Mouse (Mus musculus): ENCODE measurements around the gene Prrc2c. TPM values are rescaled to one million over a fixed set of nuclear protein-coding genes. Genes with fewer than 3 reads are reported as not detected.

The Prrc2c gene
- polyA plus RNA-seq, 1 experiment, result 35.2 TPM

DNA sequence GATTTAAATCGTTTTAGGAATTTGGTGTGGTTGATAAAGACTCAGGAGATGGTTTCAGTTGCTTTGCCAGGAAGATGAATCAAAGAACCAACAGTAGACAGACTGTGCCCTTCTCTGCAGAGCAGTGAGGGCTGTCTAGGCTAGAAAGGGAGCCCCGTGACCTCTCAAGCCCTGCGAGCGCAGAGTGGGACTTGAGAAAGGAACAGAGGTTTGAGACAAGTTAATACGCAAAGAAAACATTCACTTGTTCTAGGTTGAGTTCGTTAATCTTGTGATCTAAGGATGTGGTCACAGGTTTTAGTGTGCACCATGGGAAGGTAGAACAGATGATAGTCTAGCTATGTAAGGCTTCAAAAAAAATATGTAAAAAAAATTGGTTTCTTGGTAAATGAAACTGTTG lies 12.4 kb downstream of the Prrc2c start:
- Histone ChIP-seq H3K79me3 (ENCODE audit: low read depth) (peaks cover 97% of the 10 kb centered on the region), H3K4me3 (ENCODE audit: insufficient read depth, poor library complexity, severe bottlenecking) (no peak overlapping the region), H3K36me3 (ENCODE audit: control insufficient read depth, insufficient read depth) (peaks cover 33% of the 10 kb centered on the region), H3ac (ENCODE audit: control insufficient read depth, insufficient read length, low read depth) (no peak overlapping the region), H3K27me3 (ENCODE audit: control insufficient read depth, insufficient read depth, insufficient read length) (no peaks in the 10 kb centered on the region), H3K79me2 (ENCODE audit: control insufficient read depth, insufficient read depth) (peaks cover 100% of the 10 kb centered on the region)
- TF ChIP-seq USF1 (IDR thresholded peaks at IDR 0.05; ENCODE audit: low read depth), result no peak
- TF ChIP-seq MAX (IDR thresholded peaks at IDR 0.05), result no peak
- TF ChIP-seq CTCF (IDR thresholded peaks at IDR 0.05; ENCODE audit: control insufficient read depth, insufficient read depth, insufficient read length), result no peak
- no peak for TF ChIP-seq MYOG (IDR thresholded peaks at IDR 0.05; ENCODE audit: control insufficient read depth, extremely low read depth, insufficient read length)
- no peak for TF ChIP-seq MYOD1 (IDR thresholded peaks at IDR 0.05; ENCODE audit: control insufficient read depth, insufficient read length, low read depth)
- TF ChIP-seq CEBPB (IDR thresholded peaks at IDR 0.05; ENCODE audit: low read depth), result no peak
- TF ChIP-seq FOSL1 (IDR thresholded peaks at IDR 0.05; ENCODE audit: insufficient read depth, low read length, poor library complexity, severe bottlenecking), result no peak

DNA sequence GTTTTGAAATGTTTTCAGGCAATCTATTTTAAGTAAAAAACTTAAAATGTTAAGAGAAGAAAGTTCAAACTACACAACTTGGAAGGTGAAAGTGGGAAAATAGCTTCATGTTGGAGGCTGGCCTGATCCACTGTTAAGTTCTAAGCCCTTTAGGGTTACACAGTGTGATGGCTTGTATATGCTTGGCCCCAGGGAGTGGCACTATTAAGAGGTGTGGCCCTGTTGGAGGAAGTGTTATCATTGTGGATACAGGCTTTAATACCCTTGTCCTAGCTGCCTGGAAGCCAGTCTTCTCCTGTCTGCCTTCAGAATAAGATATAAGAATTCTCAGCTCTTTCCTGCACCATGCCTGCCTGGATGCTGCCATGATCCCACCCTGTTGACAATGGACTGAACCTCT lies 16.7 kb downstream of the Prrc2c start:
- H3K4me3 ChIP-seq (ENCODE audit: insufficient read depth, poor library complexity, severe bottlenecking), result no peak overlapping the region
- peaks cover 61% of the 10 kb centered on the region for H3K79me3 ChIP-seq (ENCODE audit: low read depth)
- no peaks in the 10 kb centered on the region for H3K27me3 ChIP-seq (ENCODE audit: control insufficient read depth, insufficient read depth, insufficient read length)
- no peak overlapping the region for H3ac ChIP-seq (ENCODE audit: control insufficient read depth, insufficient read length, low read depth)
- peaks cover 61% of the 10 kb centered on the region for H3K36me3 ChIP-seq (ENCODE audit: control insufficient read depth, insufficient read depth)
- peaks cover 81% of the 10 kb centered on the region for H3K79me2 ChIP-seq (ENCODE audit: control insufficient read depth, insufficient read depth)
- TF ChIP-seq CEBPB (IDR thresholded peaks at IDR 0.05; ENCODE audit: low read depth) (no peak), FOSL1 (IDR thresholded peaks at IDR 0.05; ENCODE audit: insufficient read depth, low read length, poor library complexity, severe bottlenecking) (no peak), MYOD1 (IDR thresholded peaks at IDR 0.05; ENCODE audit: control insufficient read depth, insufficient read length, low read depth) (no peak), MYOG (IDR thresholded peaks at IDR 0.05; ENCODE audit: control insufficient read depth, extremely low read depth, insufficient read length) (no peak), USF1 (IDR thresholded peaks at IDR 0.05; ENCODE audit: low read depth) (no peak), MAX (IDR thresholded peaks at IDR 0.05) (no peak), CTCF (IDR thresholded peaks at IDR 0.05; ENCODE audit: control insufficient read depth, insufficient read depth, insufficient read length) (no peak)

DNA sequence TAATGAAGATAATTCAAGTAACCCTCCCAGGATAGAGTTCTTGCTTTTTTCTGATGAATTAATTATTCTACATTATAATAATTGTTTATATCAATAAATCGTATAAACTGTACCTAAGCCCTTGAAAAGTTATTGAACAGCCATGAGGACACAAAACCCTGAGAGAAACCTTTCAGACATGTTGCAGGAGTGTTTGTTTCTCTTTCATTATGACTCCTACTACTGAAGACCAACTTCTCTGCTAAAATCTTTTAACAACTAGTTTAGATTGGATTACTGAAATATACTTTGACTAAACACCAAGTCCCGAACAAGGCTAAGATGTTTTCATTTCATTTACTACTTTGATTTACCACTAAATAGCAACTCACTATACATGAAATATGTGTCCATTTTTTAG lies 19.7 kb downstream of the Prrc2c start:
- H3K4me3 ChIP-seq (ENCODE audit: insufficient read depth, poor library complexity, severe bottlenecking), result no peak overlapping the region
- H3K27me3 ChIP-seq (ENCODE audit: control insufficient read depth, insufficient read depth, insufficient read length), result no peaks in the 10 kb centered on the region
- peaks cover 31% of the 10 kb centered on the region for H3K79me3 ChIP-seq (ENCODE audit: low read depth)
- TF ChIP-seq USF1 (IDR thresholded peaks at IDR 0.05; ENCODE audit: low read depth), result no peak
- no peak for TF ChIP-seq MAX (IDR thresholded peaks at IDR 0.05)
- peaks cover 52% of the 10 kb centered on the region for H3K79me2 ChIP-seq (ENCODE audit: control insufficient read depth, insufficient read depth)
- peaks cover 90% of the 10 kb centered on the region for H3K36me3 ChIP-seq (ENCODE audit: control insufficient read depth, insufficient read depth)
- H3ac ChIP-seq (ENCODE audit: control insufficient read depth, insufficient read length, low read depth), result no peak overlapping the region

DNA sequence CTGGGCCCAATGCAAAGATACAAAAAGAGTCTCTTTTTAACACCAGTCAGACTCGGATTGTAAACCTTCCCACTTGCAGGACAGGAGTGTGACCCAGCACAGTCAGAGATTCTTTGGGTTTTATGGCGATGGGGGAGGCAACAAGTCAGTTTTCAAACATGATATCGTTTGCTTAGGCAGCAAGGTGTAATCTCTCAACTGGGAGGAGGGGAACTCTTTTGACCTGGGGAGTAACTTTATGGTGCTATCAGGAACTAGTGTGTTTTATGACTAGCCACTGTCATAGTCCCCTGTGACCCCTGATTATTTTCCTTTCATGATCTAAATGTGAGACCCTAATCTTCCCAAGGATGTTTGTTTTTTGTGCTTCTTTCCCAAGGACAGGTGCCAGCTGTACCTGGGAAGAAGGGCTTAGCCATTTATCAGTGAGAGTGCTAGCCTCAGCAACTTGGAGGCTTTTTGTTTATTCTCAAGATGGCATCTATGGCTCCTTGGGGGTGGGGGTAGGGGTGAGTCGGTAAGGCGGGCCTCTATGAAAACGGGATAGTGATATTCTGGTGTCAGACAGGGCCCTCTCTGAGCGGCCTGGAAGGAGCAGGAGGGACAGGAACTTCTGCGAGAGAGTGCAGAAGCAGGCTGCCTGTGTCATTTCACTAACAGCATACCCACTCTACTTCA lies 39.8 kb downstream of the Prrc2c start:
- H3K79me3 ChIP-seq (ENCODE audit: low read depth), result peaks cover 8% of the 10 kb centered on the region
- H3ac ChIP-seq (ENCODE audit: control insufficient read depth, insufficient read length, low read depth), result no peak overlapping the region
- peaks cover 50% of the 10 kb centered on the region for H3K79me2 ChIP-seq (ENCODE audit: control insufficient read depth, insufficient read depth)
- peaks cover 97% of the 10 kb centered on the region for H3K36me3 ChIP-seq (ENCODE audit: control insufficient read depth, insufficient read depth)
- H3K27me3 ChIP-seq (ENCODE audit: control insufficient read depth, insufficient read depth, insufficient read length), result no peaks in the 10 kb centered on the region
- H3K4me3 ChIP-seq (ENCODE audit: insufficient read depth, poor library complexity, severe bottlenecking), result no peak overlapping the region
- TF ChIP-seq CEBPB (IDR thresholded peaks at IDR 0.05; ENCODE audit: low read depth) (no peak), FOSL1 (IDR thresholded peaks at IDR 0.05; ENCODE audit: insufficient read depth, low read length, poor library complexity, severe bottlenecking) (no peak), CTCF (IDR thresholded peaks at IDR 0.05; ENCODE audit: control insufficient read depth, insufficient read depth, insufficient read length) (no peak)

DNA sequence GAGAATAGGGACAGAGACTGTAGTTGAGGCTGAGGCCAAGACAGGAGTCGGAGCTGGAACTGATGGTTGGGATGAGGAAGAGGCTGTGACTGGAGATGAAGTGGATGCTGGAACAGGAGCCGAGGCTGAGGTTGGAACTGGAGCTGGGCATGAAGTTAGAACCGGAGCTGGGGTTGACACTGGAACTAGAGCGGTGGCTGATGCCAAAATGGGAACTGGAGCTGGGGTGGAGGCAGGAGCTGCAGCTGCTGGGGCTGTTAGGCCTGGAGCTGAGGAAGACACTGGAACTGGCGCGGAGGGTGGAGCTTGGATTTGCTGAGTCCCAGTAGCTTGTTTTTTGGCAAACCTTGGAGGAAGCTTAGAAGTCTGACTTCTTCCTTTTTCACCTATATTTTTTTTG lies 42.5 kb downstream of the Prrc2c start:
- peaks cover 32% of the 10 kb centered on the region for H3K79me2 ChIP-seq (ENCODE audit: control insufficient read depth, insufficient read depth)
- no peaks in the 10 kb centered on the region for H3K27me3 ChIP-seq (ENCODE audit: control insufficient read depth, insufficient read depth, insufficient read length)
- H3K4me3 ChIP-seq (ENCODE audit: insufficient read depth, poor library complexity, severe bottlenecking), result no peak overlapping the region
- TF ChIP-seq CEBPB (IDR thresholded peaks at IDR 0.05; ENCODE audit: low read depth) (no peak), MYOD1 (IDR thresholded peaks at IDR 0.05; ENCODE audit: control insufficient read depth, insufficient read length, low read depth) (no peak), USF1 (IDR thresholded peaks at IDR 0.05; ENCODE audit: low read depth) (no peak), MAX (IDR thresholded peaks at IDR 0.05) (no peak), CTCF (IDR thresholded peaks at IDR 0.05; ENCODE audit: control insufficient read depth, insufficient read depth, insufficient read length) (no peak), MYOG (IDR thresholded peaks at IDR 0.05; ENCODE audit: control insufficient read depth, extremely low read depth, insufficient read length) (no peak), FOSL1 (IDR thresholded peaks at IDR 0.05; ENCODE audit: insufficient read depth, low read length, poor library complexity, severe bottlenecking) (no peak)
- no peak overlapping the region for H3ac ChIP-seq (ENCODE audit: control insufficient read depth, insufficient read length, low read depth)
- H3K36me3 ChIP-seq (ENCODE audit: control insufficient read depth, insufficient read depth), result peaks cover 98% of the 10 kb centered on the region
- H3K79me3 ChIP-seq (ENCODE audit: low read depth), result peaks cover 4% of the 10 kb centered on the region

DNA sequence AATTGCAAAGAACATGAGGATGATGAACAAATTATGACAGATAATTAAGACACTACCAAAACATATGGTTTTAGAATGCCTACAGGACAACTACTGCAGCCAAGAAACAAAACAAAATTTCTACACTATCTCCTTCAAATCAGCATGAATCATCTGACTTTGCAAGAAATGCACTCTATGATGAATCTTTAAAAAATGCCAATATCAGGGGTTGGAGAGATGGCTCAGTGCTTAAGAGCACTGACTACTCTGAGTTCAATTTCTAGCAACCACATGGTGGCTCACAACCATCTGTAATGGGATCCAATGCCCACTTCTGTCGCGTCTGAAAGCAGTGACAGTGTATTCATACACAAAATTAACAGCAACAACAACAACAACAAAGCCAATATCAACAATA lies 46.6 kb downstream of the Prrc2c start:
- no peak overlapping the region for H3K4me3 ChIP-seq (ENCODE audit: insufficient read depth, poor library complexity, severe bottlenecking)
- H3K79me2 ChIP-seq (ENCODE audit: control insufficient read depth, insufficient read depth), result peaks cover 26% of the 10 kb centered on the region
- TF ChIP-seq MAX (IDR thresholded peaks at IDR 0.05), result no peak
- TF ChIP-seq MYOG (IDR thresholded peaks at IDR 0.05; ENCODE audit: control insufficient read depth, extremely low read depth, insufficient read length), result no peak
- TF ChIP-seq FOSL1 (IDR thresholded peaks at IDR 0.05; ENCODE audit: insufficient read depth, low read length, poor library complexity, severe bottlenecking), result no peak
- TF ChIP-seq MYOD1 (IDR thresholded peaks at IDR 0.05; ENCODE audit: control insufficient read depth, insufficient read length, low read depth), result no peak
- TF ChIP-seq CEBPB (IDR thresholded peaks at IDR 0.05; ENCODE audit: low read depth), result no peak
- TF ChIP-seq CTCF (IDR thresholded peaks at IDR 0.05; ENCODE audit: control insufficient read depth, insufficient read depth, insufficient read length), result no peak
- TF ChIP-seq USF1 (IDR thresholded peaks at IDR 0.05; ENCODE audit: low read depth), result no peak
- peaks cover 3% of the 10 kb centered on the region for H3K79me3 ChIP-seq (ENCODE audit: low read depth)
- peaks cover 99% of the 10 kb centered on the region for H3K36me3 ChIP-seq (ENCODE audit: control insufficient read depth, insufficient read depth)
- no peak overlapping the region for H3ac ChIP-seq (ENCODE audit: control insufficient read depth, insufficient read length, low read depth)
- no peaks in the 10 kb centered on the region for H3K27me3 ChIP-seq (ENCODE audit: control insufficient read depth, insufficient read depth, insufficient read length)

Measured in C2C12 (cell line).